Mouse (Mus musculus) G1E (cell line): Measurements from ENCODE around the gene Gjb6.

ENCODE experiments used
- CTCF ChIP-seq: IDR thresholded peaks from 2 replicates; pipeline ENCODE4 v1.5.1; 2012; ENCODE audit warnings: low read depth, low read length, inconsistent platforms, mixed read lengths
- GATA1 ChIP-seq: IDR thresholded peaks from 2 replicates; pipeline ENCODE4 v1.6.1; 2012; ENCODE audit warnings: borderline replicate concordance, low read length, inconsistent platforms, mixed read lengths
- POLR2AphosphoS5 ChIP-seq: IDR thresholded peaks from 2 replicates; pipeline ENCODE4 v1.6.1; 2012; ENCODE audit warnings: low read depth, low read length, inconsistent platforms; ENCODE audit not compliant: insufficient replicate concordance
- TAL1 ChIP-seq: conservative IDR thresholded peaks from 2 replicates; pipeline ENCODE4 v1.6.1; 2012; ENCODE audit warnings: low read depth, low read length, inconsistent platforms, mixed read lengths

GRCm38 (mm10) chr14:57161201-57161600 lies 27.8 kb upstream of the Gjb6 start:
- TF ChIP-seq CTCF (no peak), GATA1 (no peak), TAL1 (no peak), POLR2AphosphoS5 (no peak)
